Mouse (Mus musculus): ENCODE measurements around the gene Ssbp4.

DNA sequence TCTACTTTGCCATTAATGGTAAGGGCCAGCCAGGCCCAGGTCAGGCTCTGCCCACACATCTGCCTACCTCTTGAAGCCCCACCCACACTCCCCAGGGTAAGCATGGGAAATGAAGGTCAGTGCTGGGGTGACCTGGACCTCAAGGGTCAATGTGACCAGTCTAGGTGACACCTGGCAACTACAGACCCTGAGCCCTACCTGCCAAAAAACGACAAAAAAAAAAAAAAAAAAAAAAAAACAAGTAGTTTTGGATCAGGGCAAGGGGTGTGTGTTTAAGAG, 39.4 kb upstream of the Ssbp4 start:
- TF ChIP-seq GATA1 (IDR thresholded peaks at IDR 0.05; ENCODE audit: low read depth, low read length) (no peak), JUND (IDR thresholded peaks at IDR 0.05; ENCODE audit: low read depth, low read length) (no peak), POLR2A (IDR thresholded peaks at IDR 0.05; ENCODE audit: control insufficient read depth in 1 of 2, insufficient read depth in 1 of 2, low read depth in 1 of 2, low read length in 2 of 2, poor library complexity in 1 of 2) (no peak), CTCF (IDR thresholded peaks at IDR 0.05 in 2 of 3, conservative IDR thresholded peaks at IDR 0.05 in 1 of 3; ENCODE audit: control insufficient read depth in 1 of 3, insufficient read depth in 1 of 3, low read depth in 2 of 3, low read length in 3 of 3, poor library complexity in 1 of 3, severe bottlenecking in 1 of 3) (no peak), MYC (IDR thresholded peaks at IDR 0.05; ENCODE audit: low read depth, low read length) (no peak), MAFK (IDR thresholded peaks at IDR 0.05; ENCODE audit: borderline replicate concordance, low read depth, low read length) (no peak), EP300 (IDR thresholded peaks at IDR 0.05; ENCODE audit: low read depth in 1 of 2, low read length in 2 of 2) (no peak), ZC3H11A (IDR thresholded peaks at IDR 0.05; ENCODE audit: low read depth, low read length) (no peak), MEF2A (IDR thresholded peaks at IDR 0.05; ENCODE audit: extremely low read depth, insufficient replicate concordance, low read depth, low read length, poor library complexity, severe bottlenecking) (no peak), MAX (IDR thresholded peaks at IDR 0.05; ENCODE audit: low read length) (no peak), SIN3A (IDR thresholded peaks at IDR 0.05; ENCODE audit: low read length) (no peak), MXI1 (IDR thresholded peaks at IDR 0.05; ENCODE audit: low read depth, low read length) (no peak), USF1 (IDR thresholded peaks at IDR 0.05; ENCODE audit: low read depth, low read length) (no peak)

Data from MEL (cell line).